ENCODE assay signal across 8 mouse cellular contexts in genomic region chr9:57433097-57434032, GRCm38 (mm10). TPM values are rescaled to one million over a fixed set of nuclear protein-coding genes. Genes with fewer than 3 reads are reported as not detected.
DNase-seq lines count a peak whose midpoint lies in the region; ATAC-seq lines count a peak whose summit lies in the region.

No protein-coding gene starts in this region.

- peak; percentile 71 to 73 for DNase-seq in adrenal gland, adult 18-20 months (ENCODE audit: low spot score in 2 of 2)
- DNase-seq in embryo, embryonic 11 days = peak; percentile 88
- DNase-seq in gastrocnemius, postnatal 25 days = peak; percentile 86
- DNase-seq in left cerebral cortex, postnatal 10 days (ENCODE audit: extremely low spot score in 1 of 2, low spot score in 2 of 2) = peak; percentile 81 to 86
- peak; percentile 83 for DNase-seq in right cerebral cortex, postnatal 14 days
- DNase-seq in urinary bladder, postnatal 25 days (ENCODE audit: low spot score) = peak; percentile 73

- intact Hi-C loops in left cerebral cortex, postnatal 10 days (cut with DNase I) = loop anchor here (1.0 to 5.0 kb wide), 3 partner anchors 174 to 271 kb away; no protein-coding TSS in a partner anchor

- peak; percentile 88 for ATAC-seq in inflammation-experienced regulatory T-cells, adult 6 months
- ATAC-seq in megakaryocyte progenitor cell, adult 5-6 weeks (replicated peaks; ENCODE audit: poor library complexity) = peak; percentile 78

RNA-seq across cellular contexts. Expression of gene Ppcdc, which starts 6.6 kb away (rescaled TPM):
- 10 to 100 TPM; 15.0 to 18.0 TPM for total RNA-seq in adrenal gland, adult 18-20 months (2021)
- total RNA-seq in gastrocnemius, postnatal 25 days (2021) = 1 to 10 TPM; 5.7 to 8.1 TPM
- polyA plus RNA-seq in inflammation-experienced regulatory T-cells, adult 6 months (2017; shearing (Covaris generic)) = 100 to 1,000 TPM in 2 of 3 experiments, 10 to 100 TPM in 1; 65.2 to 228 (median 153) TPM
- total RNA-seq in left cerebral cortex, postnatal 10 days (2021) = 10 to 100 TPM; 11.7 to 13.0 TPM
- 13.4 and 15.4 TPM in 2 replicates for total RNA-seq in megakaryocyte progenitor cell, adult 5-6 weeks (2015)
- 15.9 and 19.1 TPM in 2 replicates for total RNA-seq in megakaryocyte progenitor cell, adult 5-6 weeks (2017)

RNA-seq across cellular contexts. Expression of gene Scamp5, which starts 34.5 kb away (rescaled TPM):
- 10 to 100 TPM in 1 of 2 experiments, 1 to 10 TPM in 1; 7.5 to 13.7 TPM for total RNA-seq in adrenal gland, adult 18-20 months (2021)
- 1 to 10 TPM; 1.4 to 2.4 TPM for total RNA-seq in gastrocnemius, postnatal 25 days (2021)
- not detected for polyA plus RNA-seq in inflammation-experienced regulatory T-cells, adult 6 months (2017; shearing (Covaris generic))
- 100 to 1,000 TPM; 387 to 389 TPM for total RNA-seq in left cerebral cortex, postnatal 10 days (2021)
- total RNA-seq in megakaryocyte progenitor cell, adult 5-6 weeks (2015) = 0.77 and 1.9 TPM in 2 replicates
- 1.1 and 1.8 TPM in 2 replicates for total RNA-seq in megakaryocyte progenitor cell, adult 5-6 weeks (2017)

Comparison
In these comparisons a context has a peak if more than half of its experiments do, and no peak if none do; other contexts are left out.
1. Peak in every context shown above with its lines: DNase-seq and ATAC-seq.
2. RNA of gene Scamp5, which starts 34.5 kb away (total RNA-seq): 387 to 389 TPM in left cerebral cortex, postnatal 10 days; 7.5 to 13.7 TPM in adrenal gland, adult 18-20 months, 1.4 to 2.4 TPM in gastrocnemius, postnatal 25 days and 0.77 to 1.9 TPM in megakaryocyte progenitor cell, adult 5-6 weeks; every median in the first group is over 10 times any median in the second.